Mouse (Mus musculus): ENCODE results near the gene Fzd7. TPM values are rescaled to one million over a fixed set of nuclear protein-coding genes. Genes with fewer than 3 reads are reported as not detected.

The Fzd7 gene
- polyA plus RNA-seq, 1 experiment, result 4.1 TPM

Other genes with a start within 250 kb of the Fzd7 start
- gene Als2, start 245.2 kb upstream of the Fzd7 start, polyA plus RNA-seq (2012; rRNA removed), result 3.5 and 10.3 TPM in 2 replicates
- not detected in 2 replicates for gene Cdk15, start 225.5 kb upstream of the Fzd7 start, polyA plus RNA-seq (2012; rRNA removed)
- 0.11 and 0.43 TPM in 2 replicates for gene Gm973, start 33.8 kb downstream of the Fzd7 start, polyA plus RNA-seq (2012; rRNA removed)
- gene Sumo1, start 188.4 kb downstream of the Fzd7 start, polyA plus RNA-seq (2012; rRNA removed), result 18.2 and 21.3 TPM in 2 replicates
- gene Nop58, start 202.5 kb downstream of the Fzd7 start, polyA plus RNA-seq (2012; rRNA removed), result 12.0 and 15.5 TPM in 2 replicates

Data from large intestine, adult 2 months (tissue).